Mouse (Mus musculus): ENCODE results near the gene Slc22a21.
"Not testable (repeated sequence)": the region's sequence is repeated elsewhere in the genome, so short reads cannot be mapped to it uniquely, and the experiment has no call there.

Gene Slc22a21

DNA sequence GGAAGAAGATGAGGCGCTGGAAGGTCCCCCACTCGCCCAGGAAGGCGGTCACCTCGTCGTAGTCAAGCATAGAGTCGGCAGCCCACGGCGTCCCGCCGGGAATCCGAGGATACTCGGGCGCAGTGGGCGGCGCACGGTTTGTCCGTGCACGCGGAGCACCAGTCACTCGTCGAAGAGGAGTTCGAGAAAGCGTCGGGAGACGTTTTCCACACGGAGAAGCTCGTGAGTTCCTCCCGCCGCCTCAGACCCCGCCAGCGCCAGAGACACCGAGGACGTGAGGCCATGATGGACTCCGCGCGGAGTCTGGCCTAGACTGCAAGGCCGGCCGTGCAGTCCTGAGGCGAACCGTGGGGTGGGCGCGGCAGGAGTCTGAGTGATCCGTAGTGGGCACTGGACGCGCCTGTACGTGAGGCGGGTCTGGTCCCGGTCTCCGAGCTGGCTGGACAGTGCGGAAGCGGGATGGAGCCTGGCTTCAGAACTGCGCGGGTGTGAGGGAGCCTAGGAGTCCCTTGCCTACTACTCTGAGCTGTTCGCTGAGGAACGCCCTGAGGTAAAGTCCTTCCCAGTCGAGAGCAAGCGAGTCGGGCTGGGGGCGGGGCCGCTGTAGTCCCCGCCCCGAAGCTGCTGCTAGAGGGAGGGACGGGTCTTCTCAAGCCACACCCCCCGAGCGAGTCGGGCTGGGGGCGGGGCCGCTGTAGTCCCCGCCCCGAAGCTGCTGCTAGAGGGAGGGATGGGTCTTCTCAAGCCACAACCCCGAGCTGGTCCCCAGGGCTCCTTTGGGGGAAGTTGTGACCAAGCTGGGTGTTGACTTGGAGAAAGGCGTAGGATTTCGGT is at the start of gene Slc22a21:
TSS of gene Slc22a21 (minus strand) at position 545 of the 834 bp plus-strand sequence.
- DNase-seq (ENCODE audit: low read depth, low spot score), result peak; percentile 77

DNA sequence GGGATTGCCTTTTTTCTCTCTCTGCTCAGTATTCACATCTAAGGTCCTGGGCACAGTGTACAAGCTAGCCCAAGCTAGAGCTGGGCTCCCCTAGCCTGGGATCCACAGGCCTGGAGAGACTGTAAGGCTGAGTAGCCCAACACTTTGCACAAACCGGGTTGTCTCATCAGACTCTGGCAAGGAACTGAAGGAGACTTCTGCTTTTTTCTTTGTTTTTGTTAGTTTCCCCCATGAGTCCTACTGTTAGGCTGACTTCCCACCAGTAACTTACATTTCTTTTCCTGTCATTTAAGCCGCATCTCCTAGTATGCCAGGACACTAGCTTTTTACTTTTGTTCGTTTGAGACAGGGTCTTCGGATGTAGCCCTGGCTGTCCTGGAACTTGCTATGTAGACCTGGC is 48.9 kb upstream of the Slc22a21 start:
- no peak for DNase-seq (ENCODE audit: low read depth, low spot score)

DNA sequence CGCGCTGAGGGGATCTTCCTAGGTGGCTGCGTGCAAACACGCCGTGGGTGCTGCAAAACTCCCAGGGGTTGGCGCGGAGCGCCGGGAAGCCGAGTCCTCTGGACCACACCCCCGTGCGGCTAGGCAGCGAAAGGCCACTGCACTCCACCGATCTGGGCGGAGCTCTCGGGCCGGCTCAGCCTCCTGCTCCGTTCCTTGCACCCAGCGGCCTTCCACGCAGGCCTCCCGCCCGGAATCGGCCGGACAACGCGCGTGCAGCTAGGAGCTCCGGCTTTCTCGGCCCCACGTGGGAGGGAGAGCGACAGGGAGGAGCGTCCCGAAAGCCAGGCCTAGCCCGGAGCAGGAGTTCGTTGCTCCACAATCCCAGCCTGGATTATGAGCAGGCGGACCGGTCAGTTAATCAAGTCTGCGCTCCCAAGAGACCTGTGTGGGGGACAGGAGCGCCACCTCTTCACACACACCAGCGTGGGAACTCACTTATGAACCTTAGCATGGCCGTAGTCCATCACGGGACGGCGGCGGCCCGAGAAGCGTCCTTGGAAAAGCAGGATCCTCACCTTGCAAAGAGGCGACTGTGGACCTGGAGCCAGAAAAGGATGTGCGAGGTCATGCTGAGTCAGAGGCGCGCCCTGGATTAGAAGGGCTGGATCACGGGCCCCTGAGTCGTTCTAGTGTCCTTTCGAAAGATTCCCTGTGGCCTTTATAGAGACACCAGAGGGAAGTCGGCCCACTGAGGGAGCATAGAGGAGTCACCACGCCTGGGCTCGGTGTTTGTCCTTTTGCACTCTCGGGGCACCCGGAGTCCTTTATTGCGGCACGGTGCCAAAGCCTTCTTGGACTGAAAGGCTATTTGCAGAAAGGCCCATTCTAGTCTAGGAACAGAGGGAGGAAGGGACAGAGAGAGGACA is 48.2 kb upstream of the Slc22a21 start, which contains the start of gene Slc22a4:
TSS of gene Slc22a4 (minus strand) at position 47 of the 908 bp plus-strand sequence.
- DNase-seq (ENCODE audit: low read depth, low spot score), result peak; percentile 31

DNA sequence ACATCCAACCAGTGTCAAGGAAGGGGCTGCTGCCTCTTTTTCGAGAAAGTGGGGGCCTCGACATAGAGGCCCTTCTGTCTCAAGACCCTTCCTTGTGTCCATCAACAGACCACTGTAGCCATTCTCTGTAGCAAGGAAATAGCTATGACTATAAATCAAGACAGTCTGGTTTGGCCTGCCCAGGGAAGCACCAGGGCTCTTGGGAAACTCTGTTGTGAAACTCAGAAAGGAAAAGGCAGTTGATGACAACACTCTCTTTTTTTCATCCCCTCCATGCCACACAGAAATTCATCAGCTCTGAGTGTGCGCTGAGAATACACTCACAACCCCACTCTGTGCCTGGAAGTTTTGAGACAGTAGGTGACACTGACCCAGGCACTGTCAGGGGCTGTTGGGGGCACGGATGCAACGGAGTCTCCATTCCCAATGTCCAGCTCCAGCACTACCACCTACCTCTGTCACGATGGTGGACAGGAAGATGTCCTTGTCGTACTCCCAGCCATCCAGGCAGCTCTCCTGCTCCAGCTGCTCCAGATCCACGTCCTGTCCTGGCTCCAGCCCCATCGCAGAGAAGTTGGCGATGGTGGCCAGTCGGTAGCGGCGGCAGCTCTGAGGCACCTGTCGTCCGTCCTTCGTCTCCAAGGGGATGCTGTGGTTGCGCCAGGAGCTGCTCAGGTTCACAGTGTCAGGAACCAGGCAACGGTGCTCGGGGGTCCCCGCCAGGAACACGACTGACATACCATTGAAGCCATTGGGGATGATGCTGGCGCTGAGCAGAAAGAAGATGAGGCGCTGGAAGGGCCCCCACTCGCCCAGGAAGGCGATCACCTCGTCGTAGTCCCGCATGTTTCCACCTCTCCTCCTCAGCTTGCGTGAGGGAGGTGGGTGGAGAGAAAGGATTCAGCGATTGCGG is 47.3 kb upstream of the Slc22a21 start:
- DNase-seq (ENCODE audit: low read depth, low spot score), result no peak

DNA sequence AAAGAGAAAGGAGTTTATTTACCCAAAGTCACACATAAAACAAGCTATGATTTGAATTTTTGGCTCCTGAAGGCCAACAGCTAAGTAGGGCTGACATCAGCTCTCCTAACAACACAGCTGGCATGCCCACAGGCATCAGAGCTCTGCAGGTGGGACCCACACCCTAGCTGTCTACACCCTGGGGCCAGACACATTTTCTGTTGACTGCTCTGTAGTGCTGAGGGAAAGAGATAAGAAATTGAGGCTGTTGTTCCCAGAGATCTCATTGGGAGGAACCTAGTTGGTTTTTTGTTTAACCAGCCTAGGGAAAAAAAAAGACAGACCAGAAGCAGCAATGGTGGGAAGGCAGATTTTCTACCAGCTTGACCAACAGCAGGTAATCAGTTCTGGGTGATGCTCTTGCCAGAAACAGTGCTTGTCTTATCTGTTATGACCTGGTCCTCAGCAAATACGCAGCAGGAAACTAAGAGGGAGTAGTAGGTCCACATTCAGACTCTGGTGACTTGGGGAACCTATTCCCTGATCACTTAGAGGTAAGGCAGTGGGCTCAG is 46.4 kb upstream of the Slc22a21 start:
- DNase-seq (ENCODE audit: low read depth, low spot score), result no peak

DNA sequence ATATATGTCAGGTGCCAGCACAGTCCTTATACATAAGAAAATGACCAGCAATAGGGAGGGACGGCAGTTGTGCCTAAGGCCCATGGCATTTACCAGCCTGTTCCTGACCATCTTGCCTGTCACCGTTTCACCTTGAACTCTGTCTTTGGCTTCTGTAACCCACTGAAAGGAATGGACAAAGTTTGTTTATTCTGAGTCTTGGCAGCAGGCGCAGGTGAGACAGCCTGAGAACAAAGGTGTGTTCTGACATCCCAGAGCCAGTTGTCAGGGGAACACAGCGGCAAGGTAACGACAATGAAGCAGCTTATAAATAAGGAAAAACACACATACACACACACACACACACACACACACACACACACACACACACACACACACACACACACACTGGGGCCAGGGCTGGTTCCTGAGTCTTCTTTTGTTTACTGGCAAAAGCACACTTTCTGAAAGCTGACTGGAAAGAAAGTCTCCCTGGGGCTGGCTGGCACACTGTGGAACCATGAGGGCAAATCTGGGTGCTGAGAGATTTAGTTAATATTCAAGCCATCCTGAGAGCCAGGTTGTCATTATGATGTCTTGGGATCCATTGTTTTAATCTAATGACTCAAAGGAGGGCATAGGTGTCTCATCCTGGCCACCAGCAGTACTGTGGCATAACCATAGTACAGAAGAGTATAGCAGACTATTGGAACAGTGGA is 41.4 kb upstream of the Slc22a21 start:
- DNase-seq (ENCODE audit: low read depth, low spot score), result no peak

DNA sequence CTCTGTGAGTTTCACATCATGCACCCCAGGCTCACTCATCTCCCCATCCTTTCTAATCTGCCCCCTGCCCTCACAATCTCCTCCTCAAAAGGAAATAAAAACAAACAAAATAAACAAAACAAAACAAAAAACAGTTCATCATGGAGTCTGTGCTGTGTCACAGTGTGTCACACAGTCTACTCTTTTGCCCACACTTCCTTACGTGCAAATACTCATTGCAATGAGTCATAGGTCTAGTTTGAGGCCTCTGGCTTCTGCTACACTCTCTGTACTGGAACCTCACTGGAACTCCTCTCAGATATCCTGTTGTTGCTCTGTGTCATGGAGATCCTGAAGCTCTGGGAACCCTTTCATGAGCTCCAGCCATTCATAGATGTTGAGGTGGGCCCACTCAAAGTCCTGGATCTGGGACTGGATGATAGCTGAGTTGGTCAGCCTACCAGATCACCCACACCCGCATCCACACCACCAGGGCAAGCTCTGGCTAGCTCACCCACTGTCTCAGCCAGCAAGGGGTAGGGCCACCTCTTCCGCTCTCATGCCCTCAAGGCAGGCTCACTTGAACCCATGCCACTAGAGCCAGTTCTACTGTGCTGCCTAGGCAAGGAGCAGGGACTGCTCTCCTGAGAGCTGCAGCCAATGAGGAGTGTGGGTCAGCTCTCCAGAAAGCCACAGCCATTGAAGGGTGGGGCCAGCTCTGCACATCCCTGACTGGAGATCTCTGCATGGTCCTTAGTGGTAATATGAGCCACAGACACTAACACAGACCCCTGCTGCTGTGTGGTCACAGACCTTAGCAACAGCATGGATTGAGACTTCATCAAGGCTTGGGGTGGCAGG is 39.0 kb upstream of the Slc22a21 start:
- DNase-seq (ENCODE audit: low read depth, low spot score), result no peak

DNA sequence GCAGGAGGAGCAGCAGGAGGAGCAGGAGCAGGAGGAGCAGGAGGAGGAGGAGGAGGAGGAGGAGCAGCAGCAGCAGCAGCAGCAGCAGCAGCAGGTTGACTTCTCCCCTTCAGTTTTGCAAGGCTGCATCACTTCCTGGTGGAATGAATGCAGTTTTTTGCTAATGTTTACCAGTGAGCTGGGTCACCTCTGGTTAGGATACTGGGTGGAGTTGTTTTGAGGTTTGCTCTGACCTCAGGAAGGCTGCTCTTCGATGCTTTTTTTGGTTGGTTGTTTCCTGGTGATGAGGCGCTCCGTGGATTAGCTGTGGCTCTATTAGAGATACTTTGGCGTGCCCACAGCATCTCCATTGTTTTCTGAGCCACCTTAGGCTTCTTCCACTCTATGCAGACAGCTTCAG is 37.5 kb upstream of the Slc22a21 start:
- DNase-seq (ENCODE audit: low read depth, low spot score), result no peak

DNA sequence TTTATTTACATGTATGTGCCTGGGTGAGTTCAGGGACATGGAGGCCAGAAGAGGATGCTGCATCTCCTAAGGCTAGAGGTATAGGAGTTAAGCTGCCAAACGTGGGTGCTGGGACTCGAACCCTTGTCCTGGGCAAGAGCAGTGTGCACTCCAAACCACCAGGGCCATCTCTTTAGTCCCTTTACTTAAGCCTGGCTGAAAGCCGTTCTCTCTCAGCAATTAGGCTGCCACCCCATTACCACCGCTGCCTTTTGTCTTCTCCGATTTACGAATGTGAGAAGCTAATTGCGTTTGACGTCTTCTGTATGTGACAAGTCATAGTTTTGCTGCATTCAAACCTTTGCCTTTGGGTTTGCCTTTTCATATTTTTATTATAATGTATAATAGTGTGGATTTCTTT is 35.9 kb upstream of the Slc22a21 start:
- no peak for DNase-seq (ENCODE audit: low read depth, low spot score)

DNA sequence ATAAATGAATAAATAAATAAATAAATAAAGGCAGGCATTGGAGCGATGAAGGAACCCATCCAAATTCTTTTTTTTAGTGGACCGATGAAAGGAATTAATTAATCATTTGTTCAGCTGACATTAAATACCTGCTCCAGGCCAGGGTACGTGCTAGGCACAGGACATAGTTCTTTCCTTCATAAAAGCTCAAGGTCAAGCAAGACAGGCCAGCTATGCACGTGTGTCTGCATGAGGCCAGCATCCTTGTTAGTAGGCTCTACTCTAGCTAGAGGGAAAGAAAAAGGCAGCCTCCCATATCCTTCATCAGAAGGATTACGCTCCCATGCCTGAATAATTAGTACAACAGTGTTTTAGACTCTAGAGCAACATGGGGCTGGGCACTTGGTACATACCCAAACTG is 32.8 kb upstream of the Slc22a21 start:
- no peak for DNase-seq (ENCODE audit: low read depth, low spot score)

DNA sequence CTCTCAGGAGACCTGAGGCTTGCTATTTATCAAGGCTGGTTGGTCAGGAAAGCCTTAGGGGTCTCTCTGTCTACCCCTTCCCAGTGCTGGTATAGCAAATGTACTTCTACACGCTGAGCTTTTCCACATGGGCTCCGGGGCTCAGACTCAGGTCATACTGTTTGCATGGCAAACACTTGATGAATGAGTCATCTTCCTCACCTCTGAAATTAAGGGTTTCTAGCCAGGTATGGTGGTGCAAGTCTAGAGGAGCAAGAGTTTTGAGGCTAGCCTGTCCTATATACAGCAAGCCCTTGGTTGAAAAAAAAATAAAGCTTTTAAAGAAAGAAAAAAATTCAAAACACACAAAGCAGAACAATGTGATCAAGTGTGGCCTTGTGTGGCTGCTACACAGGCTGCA is 31.1 kb upstream of the Slc22a21 start:
- DNase-seq (ENCODE audit: low read depth, low spot score), result no peak

DNA sequence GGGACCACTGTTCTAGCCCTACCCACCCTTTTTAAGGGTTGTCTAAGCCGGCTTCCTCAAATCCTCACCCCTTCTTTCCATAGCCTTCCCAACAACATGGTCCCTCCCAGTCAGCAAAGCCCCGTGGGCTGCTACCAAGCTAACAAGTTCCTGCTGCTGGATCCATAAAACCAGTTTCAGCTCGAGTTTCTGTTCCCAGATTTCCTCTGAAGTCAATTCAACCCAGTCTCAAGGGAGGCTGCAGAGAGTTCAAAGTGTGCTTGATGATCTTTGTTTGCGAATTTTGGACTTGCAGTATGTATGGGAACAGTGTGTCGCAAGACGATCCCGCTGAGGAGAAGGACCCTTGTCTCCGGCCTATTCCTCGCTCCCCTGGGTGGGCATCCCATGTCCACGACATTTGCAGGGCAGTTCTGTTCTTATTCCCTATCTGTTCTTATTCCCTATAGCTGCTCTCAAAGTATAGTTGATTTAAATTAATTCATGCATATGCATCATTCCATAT is 28.3 kb upstream of the Slc22a21 start:
- no peak for DNase-seq (ENCODE audit: low read depth, low spot score)

DNA sequence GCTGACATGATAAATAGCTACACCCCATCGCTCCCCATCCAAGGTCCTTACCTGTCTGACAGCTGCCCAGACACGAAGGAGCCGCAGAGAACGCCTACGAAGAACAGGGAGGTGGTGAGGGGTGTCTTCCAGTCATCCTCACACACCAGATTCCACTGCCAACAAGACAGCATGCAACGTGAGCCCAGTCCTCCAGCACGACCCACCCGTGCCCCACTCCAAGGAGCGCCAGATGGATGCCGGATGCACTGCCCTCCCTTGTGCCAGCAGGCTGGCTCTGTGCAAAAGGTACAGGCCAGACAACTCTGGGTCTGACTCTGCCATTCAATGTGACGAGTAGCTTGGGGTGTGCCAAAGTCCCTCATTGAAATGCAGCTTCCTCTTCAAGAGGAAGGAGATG is 27.6 kb upstream of the Slc22a21 start:
- DNase-seq (ENCODE audit: low read depth, low spot score), result no peak

DNA sequence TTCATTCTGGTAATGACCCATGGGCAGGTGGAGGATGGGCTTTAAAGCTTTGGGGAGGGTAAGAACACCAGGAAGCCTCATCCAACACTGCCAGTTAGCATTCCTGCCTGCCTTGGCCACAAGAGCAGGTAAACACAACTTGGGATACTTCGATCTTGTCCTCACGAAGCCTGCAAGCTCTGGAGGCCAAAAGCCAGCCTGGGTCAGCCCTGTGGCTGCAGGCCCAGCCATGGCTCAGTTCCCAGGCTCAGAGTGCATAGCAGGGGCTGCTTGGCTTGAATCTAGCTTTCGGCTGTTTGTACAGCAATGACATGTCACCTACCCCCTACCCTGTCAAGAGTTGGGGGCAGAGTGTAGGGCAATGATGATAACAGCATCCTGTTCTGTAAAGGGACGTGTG is 26.8 kb upstream of the Slc22a21 start:
- DNase-seq (ENCODE audit: low read depth, low spot score), result no peak

DNA sequence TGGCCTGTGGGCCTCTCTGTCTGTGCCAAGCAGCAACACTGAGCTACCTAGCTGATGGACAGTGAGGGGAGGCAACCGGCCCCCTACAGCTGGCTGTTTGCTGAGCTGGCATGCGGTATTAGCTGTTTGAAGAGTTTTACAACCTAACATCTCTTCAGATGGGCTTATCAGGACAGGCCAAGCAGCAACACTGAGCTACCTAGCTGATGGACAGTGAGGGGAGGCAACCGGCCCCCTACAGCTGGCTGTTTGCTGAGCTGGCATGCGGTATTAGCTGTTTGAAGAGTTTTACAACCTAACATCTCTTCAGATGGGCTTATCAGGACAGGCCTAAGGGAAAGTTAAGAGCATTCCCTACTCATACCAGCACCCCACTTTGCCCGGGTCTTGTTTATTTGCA is 26.2 kb upstream of the Slc22a21 start:
- DNase-seq (ENCODE audit: low read depth, low spot score), result not testable (repeated sequence)

DNA sequence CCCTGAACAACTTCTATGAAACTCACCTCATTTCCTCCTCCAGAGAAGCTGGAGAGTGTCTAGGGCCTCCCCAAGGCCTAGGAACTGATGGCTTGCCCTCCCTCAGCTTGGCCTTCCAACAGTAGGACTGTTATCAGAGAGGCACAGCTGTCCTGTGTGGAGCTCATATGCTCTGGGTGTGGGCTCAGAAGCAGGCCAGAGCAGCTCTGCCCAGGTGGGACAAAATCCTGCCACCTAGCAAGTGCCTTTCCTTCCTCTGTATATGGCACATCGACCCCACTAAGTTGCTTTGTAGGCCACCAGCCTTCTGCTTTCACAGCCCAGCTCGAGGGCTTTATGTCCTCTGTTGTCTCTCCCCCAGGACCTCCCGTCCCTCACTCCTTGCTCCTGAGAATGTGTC is 24.6 kb upstream of the Slc22a21 start:
- DNase-seq (ENCODE audit: low read depth, low spot score), result no peak

DNA sequence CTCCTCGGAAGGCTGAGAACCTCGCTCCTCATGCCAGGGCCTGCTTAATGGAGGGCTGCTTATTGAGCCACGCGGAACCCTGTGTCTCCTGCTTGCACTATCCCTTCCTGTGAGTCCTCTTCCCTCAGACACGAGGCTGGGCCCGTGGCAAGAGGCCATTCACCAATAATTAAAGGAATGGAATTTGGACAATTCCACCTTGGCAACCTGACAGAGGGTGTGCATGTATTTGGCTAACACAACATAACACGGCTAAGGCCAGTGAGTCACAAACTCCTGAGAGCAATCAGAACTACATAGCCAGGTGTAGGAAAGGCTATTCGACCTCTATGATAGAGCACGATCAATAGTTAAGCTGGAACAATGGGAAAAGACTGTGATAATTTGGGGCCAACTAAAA is 24.1 kb upstream of the Slc22a21 start:
- DNase-seq (ENCODE audit: low read depth, low spot score), result no peak

DNA sequence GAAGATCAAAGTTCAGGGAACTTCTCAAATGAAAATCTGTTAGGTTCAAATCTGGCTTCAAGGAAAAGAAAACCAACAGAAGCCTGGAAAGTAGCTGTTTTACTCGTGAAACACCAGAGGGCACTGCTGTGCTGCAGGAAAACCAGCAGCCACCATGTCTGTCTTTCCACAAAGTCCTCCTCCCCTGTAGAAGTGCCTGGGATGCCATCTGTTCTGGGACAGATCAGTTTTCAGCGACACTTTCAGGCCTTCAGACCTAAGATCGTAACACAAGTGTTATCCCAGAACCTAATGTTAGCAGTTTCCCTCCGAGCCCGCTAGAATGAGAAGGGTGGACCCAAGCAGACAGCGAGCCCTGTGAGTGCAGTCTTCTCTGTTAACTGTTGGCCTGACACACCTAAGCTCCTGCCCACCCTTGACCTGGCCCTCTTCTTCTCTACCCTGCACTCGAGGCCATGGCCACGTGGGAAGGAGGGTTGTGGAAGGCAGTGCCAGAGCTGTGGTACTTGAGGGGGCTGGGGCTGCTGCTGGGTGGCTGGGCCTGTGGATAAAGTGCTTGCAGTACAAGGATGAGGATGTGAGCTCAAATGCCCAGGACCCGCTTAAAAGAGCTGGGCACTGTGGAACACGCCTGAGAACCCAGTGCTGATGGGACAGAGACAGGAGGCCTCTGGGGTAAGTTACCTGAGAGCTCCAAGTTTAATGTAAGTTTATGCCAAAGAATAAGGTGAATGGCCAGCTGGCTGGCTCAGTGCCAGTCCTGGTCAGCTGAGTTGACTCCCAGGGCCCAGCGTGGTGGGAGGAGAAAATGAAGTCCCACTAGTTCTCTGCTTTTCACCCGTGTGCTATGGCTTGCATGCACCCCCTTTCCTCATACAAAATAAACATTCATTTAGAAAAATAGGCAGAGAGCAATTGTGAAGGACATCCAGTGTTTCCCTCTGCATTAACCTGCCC is 22.9 kb upstream of the Slc22a21 start:
- peak; percentile 74 for DNase-seq (ENCODE audit: low read depth, low spot score)
